Mouse (Mus musculus) testis, adult 2 months (tissue): ENCODE measurements around the gene Epor. TPM values are rescaled to one million over a fixed set of nuclear protein-coding genes. Genes with fewer than 3 reads are reported as not detected.

ENCODE experiments used
- H3K27ac ChIP-seq: fragments of 200-500 bp; 2 replicates; pipeline ENCODE4 v1.5.1; 2012; ENCODE audit warnings: low read depth, low read length; ENCODE audit not compliant: control insufficient read depth, insufficient read depth
- H3K27me3 ChIP-seq: fragments of 200-500 bp; 2 replicates; pipeline ENCODE4 v1.6.1; 2012; ENCODE audit warnings: mild to moderate bottlenecking, low read length, moderate library complexity; ENCODE audit not compliant: control insufficient read depth, insufficient read depth
- H3K36me3 ChIP-seq: fragments of 200-500 bp; 2 replicates; pipeline ENCODE4 v1.6.1; 2012; ENCODE audit warnings: mild to moderate bottlenecking, low read length; ENCODE audit not compliant: control insufficient read depth, insufficient read depth
- H3K4me1 ChIP-seq: fragments of 200-500 bp; 2 replicates; pipeline ENCODE4 v1.6.1; 2012; ENCODE audit warnings: low read length; ENCODE audit not compliant: control insufficient read depth, insufficient read depth
- H3K4me3 ChIP-seq: fragments of 200-500 bp; 2 replicates; pipeline ENCODE4 v1.5.1; 2012; ENCODE audit warnings: low read depth, mild to moderate bottlenecking, low read length, moderate library complexity, mixed read lengths; ENCODE audit not compliant: control insufficient read depth
- CTCF ChIP-seq: fragments of 200-500 bp; IDR thresholded peaks from 2 replicates; pipeline ENCODE4 v1.5.1; 2012; ENCODE audit warnings: low read depth, mild to moderate bottlenecking, inconsistent platforms, low read length, moderate library complexity; ENCODE audit not compliant: control insufficient read depth, insufficient read depth, insufficient replicate concordance
- POLR2A ChIP-seq: fragments of 200-500 bp; IDR thresholded peaks from 2 replicates; pipeline ENCODE4 v1.6.1; 2012; ENCODE audit warnings: low read depth, mild to moderate bottlenecking, inconsistent platforms, low read length, moderate library complexity; ENCODE audit not compliant: control insufficient read depth
- polyA plus RNA-seq: library from polyadenylated mRNA; depleted of rRNA; stranded (reverse); fragments of >200 nt; gene quantifications from 2 replicates; pipeline ENCODE4 v1.2.3, GENCODE M21; 2012

Epor gene
- polyA plus RNA-seq, 1 experiment = 1.5 TPM

GRCm38 (mm10) chr9:21936692-21937570 lies 26.4 kb downstream of the Epor start, which contains the start of gene Plppr2:
Gene Plppr2 (plus strand): TSS chr9:21937033.
- peaks cover 18% of the 10 kb centered on the region for H3K4me1 ChIP-seq
- no peak for TF ChIP-seq CTCF
- TF ChIP-seq POLR2A = no peak; the same call in 1 of the 2 replicates
- no peaks in the 10 kb centered on the region for H3K36me3 ChIP-seq
- peak within 1 kb of the TSS; percentile 74 for H3K4me3 ChIP-seq
- no peak within 1 kb of the TSS for H3K27ac ChIP-seq
- no peaks in the 10 kb centered on the region for H3K27me3 ChIP-seq

- no peaks in the 10 kb centered on the region for H3K27me3 ChIP-seq
- no peak for TF ChIP-seq POLR2A
- no peak for TF ChIP-seq CTCF
- H3K4me3 ChIP-seq = no peak overlapping the region
These were observed 27.7 kb downstream of the Epor start for GRCm38 (mm10) chr9:21935466-21936131.

GRCm38 (mm10) chr9:21934021-21934420 lies 29.3 kb downstream of the Epor start:
- no peak overlapping the region for H3K27ac ChIP-seq
- H3K36me3 ChIP-seq = no peaks in the 10 kb centered on the region
- peaks cover 18% of the 10 kb centered on the region for H3K4me1 ChIP-seq
- H3K4me3 ChIP-seq = no peak overlapping the region
- TF ChIP-seq POLR2A = no peak
- no peak for TF ChIP-seq CTCF
- H3K27me3 ChIP-seq = no peaks in the 10 kb centered on the region

More at GRCm38 (mm10) chr9:21935466-21936131, 27.7 kb downstream of the Epor start:
- H3K4me1 ChIP-seq = peaks cover 18% of the 10 kb centered on the region
- no peaks in the 10 kb centered on the region for H3K36me3 ChIP-seq
- no peak overlapping the region for H3K27ac ChIP-seq

GRCm38 (mm10) chr9:21932445-21933137 lies 30.7 kb downstream of the Epor start:
- TF ChIP-seq CTCF (no peak), POLR2A (no peak)
- Histone ChIP-seq H3K4me3 (peak overlapping the region; percentile 9; the same call in 1 of the 2 replicates), H3K36me3 (no peaks in the 10 kb centered on the region), H3K4me1 (peaks cover 19% of the 10 kb centered on the region), H3K27me3 (no peaks in the 10 kb centered on the region), H3K27ac (no peak overlapping the region)

GRCm38 (mm10) chr9:21932006-21932405 lies 31.3 kb downstream of the Epor start:
- TF ChIP-seq CTCF (no peak), POLR2A (no peak)
- Histone ChIP-seq H3K4me3 (no peak overlapping the region), H3K27me3 (no peaks in the 10 kb centered on the region), H3K27ac (no peak overlapping the region), H3K4me1 (peaks cover 19% of the 10 kb centered on the region), H3K36me3 (no peaks in the 10 kb centered on the region)

- no peaks in the 10 kb centered on the region for H3K36me3 ChIP-seq
These were observed 34.1 kb downstream of the Epor start for GRCm38 (mm10) chr9:21929208-21929607.

More at GRCm38 (mm10) chr9:21929208-21929607, 34.1 kb downstream of the Epor start:
- TF ChIP-seq POLR2A = no peak
- TF ChIP-seq CTCF = no peak
- H3K4me1 ChIP-seq = peaks cover 22% of the 10 kb centered on the region
- H3K27me3 ChIP-seq = no peaks in the 10 kb centered on the region
- H3K4me3 ChIP-seq = peak overlapping the region; percentile 94
- no peak overlapping the region for H3K27ac ChIP-seq
